Mouse (Mus musculus): ENCODE measurements around the gene Rbl1. TPM values are rescaled to one million over a fixed set of nuclear protein-coding genes. Genes with fewer than 3 reads are reported as not detected.

Gene Rbl1
- polyA plus RNA-seq, 1 experiment from 2014 or later: 16.1 TPM

DNA sequence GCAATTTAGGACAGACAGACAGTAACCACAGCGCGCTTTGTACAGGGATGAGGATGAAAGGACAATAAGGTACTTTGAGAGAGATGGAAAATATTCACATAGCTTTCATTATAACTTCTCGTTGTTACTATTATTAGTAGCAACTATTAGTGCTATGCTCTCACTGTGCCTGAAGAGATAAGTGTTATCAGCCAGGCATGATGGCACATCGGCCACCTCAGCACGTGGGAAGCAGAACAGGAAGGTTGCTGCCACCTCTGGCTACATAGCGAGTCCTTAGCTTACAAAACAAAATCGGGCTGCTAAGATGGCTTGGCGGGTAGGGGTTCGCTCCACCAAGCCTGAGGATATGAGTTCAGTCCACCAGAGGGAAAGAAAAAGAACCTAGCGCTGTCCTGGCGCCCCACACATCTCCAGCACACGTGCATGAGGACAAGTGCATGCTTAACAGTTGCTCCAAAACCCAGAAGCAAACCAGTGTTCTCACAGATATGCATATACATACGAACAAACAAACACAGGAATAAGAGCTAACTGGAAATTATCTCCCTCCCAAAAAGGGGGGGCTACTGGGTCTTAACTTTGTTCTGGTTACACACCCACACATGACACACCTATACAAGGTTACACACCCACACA, 19.2 kb downstream of the Rbl1 start:
- no peak for DNase-seq (ENCODE audit: low spot score)
- Histone ChIP-seq H3K4me1 (ENCODE audit: control insufficient read depth, insufficient read depth, low read length) (no peaks in the 10 kb centered on the region), H3K4me3 (ENCODE audit: low read depth, low read length) (no peak overlapping the region), H3K9me3 (replicated peaks; ENCODE audit: control insufficient read depth, low read length) (no peaks in the 10 kb centered on the region), H3K27ac (ENCODE audit: low read depth, low read length) (no peak overlapping the region), H3K4me2 (ENCODE audit: low read length) (no peak overlapping the region), H3K36me3 (ENCODE audit: control insufficient read depth, insufficient read depth, low read length) (peaks cover 68% of the 10 kb centered on the region), H3K27me3 (replicated peaks; ENCODE audit: control insufficient read depth, insufficient read depth, low read length) (no peaks in the 10 kb centered on the region), H3K9ac (ENCODE audit: low read length) (no peak overlapping the region)
- 94% methylated on average over 13 of the region's 13 CpGs for WGBS
- no peak for ATAC-seq

DNA sequence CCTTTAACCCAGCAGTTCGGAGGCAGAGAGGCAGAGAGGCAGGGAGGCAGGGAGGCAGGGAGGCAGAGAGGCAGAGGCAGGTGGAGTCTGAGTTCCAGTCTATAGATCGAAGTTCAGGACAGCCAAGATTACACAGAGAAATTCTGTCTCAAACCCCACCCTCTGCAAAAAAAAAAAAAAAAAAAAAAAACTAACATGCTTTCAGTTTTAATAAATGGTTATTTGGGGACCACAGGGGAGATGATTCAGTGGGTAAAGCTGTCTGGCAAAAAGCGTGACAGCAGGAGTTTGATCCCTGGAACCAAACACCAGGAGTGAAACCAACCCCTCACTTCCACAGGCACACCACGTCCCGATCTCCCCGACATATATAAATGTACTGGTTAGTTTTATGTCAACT, 26.2 kb downstream of the Rbl1 start:
- Histone ChIP-seq H3K27ac (ENCODE audit: low read depth, low read length) (no peak overlapping the region), H3K36me3 (ENCODE audit: control insufficient read depth, insufficient read depth, low read length) (peaks cover 52% of the 10 kb centered on the region), H3K4me1 (ENCODE audit: control insufficient read depth, insufficient read depth, low read length) (no peaks in the 10 kb centered on the region), H3K9me3 (replicated peaks; ENCODE audit: control insufficient read depth, low read length) (no peaks in the 10 kb centered on the region), H3K4me3 (ENCODE audit: low read depth, low read length) (no peak overlapping the region), H3K4me2 (ENCODE audit: low read length) (no peak overlapping the region), H3K27me3 (replicated peaks; ENCODE audit: control insufficient read depth, insufficient read depth, low read length) (no peaks in the 10 kb centered on the region), H3K9ac (ENCODE audit: low read length) (no peak overlapping the region)
- no peak for DNase-seq (ENCODE audit: low spot score)
- ATAC-seq: no peak
- 83% methylated on average over 6 of the region's 6 CpGs for WGBS

DNA sequence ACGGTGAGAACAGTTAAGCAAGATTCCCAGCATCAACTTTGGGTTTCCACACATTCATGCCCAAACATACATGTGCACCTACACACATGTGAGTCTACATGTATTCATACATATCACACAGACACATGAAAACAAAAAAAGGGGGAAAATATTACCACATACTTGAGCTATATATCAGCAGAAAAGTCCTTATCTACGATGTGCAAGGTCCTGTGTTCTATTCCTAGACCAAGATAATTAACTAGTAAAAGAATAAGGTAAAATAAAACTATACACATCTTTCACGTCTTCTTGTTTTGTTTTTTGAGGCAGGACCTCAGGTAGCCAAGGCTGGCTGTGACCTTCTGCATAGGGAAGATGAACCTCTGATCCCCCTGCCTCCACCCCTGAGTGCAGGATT, 28.1 kb downstream of the Rbl1 start:
- ATAC-seq: no peak
- Histone ChIP-seq H3K4me1 (ENCODE audit: control insufficient read depth, insufficient read depth, low read length) (no peaks in the 10 kb centered on the region), H3K4me3 (ENCODE audit: low read depth, low read length) (no peak overlapping the region), H3K4me2 (ENCODE audit: low read length) (no peak overlapping the region), H3K27me3 (replicated peaks; ENCODE audit: control insufficient read depth, insufficient read depth, low read length) (no peaks in the 10 kb centered on the region), H3K27ac (ENCODE audit: low read depth, low read length) (no peak overlapping the region), H3K9ac (ENCODE audit: low read length) (no peak overlapping the region), H3K9me3 (replicated peaks; ENCODE audit: control insufficient read depth, low read length) (no peaks in the 10 kb centered on the region), H3K36me3 (ENCODE audit: control insufficient read depth, insufficient read depth, low read length) (peaks cover 57% of the 10 kb centered on the region)
- WGBS: 95% methylated on average over 3 of the region's 3 CpGs
- no peak for DNase-seq (ENCODE audit: low spot score)

DNA sequence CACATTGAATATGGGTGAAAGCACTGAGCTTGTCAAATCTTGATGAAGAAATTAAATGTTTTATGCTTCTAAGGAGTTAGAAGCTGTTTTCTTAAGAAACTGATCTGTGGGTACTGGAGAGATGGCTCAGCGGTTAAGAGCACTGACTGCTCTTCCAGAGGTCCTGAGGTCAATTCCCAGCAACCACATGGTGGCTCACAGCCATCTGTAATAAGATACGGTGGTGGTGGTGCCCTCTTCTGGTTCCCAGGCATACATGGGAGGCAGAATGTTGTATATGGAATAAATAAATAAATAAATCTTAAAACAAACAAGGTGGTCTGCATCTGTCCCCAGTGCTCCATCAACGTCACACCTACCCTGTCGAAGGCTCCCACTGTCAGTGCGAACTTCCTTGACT, 29.9 kb downstream of the Rbl1 start:
- ATAC-seq (no peak), DNase-seq (ENCODE audit: low spot score) (no peak)
- no peaks in the 10 kb centered on the region for H3K9me3 ChIP-seq (replicated peaks; ENCODE audit: control insufficient read depth, low read length)
- no peak overlapping the region for H3K9ac ChIP-seq (ENCODE audit: low read length)
- WGBS: 84% methylated on average over 5 of the region's 5 CpGs
- H3K27me3 ChIP-seq (replicated peaks; ENCODE audit: control insufficient read depth, insufficient read depth, low read length): no peaks in the 10 kb centered on the region
- H3K4me1 ChIP-seq (ENCODE audit: control insufficient read depth, insufficient read depth, low read length): no peaks in the 10 kb centered on the region
- no peak overlapping the region for H3K4me3 ChIP-seq (ENCODE audit: low read depth, low read length)
- no peak overlapping the region for H3K27ac ChIP-seq (ENCODE audit: low read depth, low read length)
- H3K36me3 ChIP-seq (ENCODE audit: control insufficient read depth, insufficient read depth, low read length): peaks cover 59% of the 10 kb centered on the region
- no peak overlapping the region for H3K4me2 ChIP-seq (ENCODE audit: low read length)

DNA sequence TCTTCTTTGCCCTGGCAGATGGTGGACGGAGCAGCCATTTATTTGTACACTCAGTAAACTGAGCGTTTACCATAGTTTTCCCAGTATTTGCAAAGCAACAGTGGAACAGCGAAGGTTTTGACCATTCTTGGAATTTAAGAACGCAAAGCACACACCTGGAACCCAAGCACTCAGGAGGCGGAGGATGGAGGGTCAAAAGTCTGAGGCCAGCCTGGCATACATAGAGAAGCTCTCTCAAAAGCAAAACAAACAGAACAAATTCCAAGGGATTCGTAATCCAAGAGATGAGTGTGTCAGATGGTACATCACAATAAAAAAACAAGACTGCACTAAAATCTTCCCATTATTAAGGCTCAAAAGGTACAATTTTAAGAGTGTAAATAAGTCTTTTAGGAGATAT, 30.8 kb downstream of the Rbl1 start:
- WGBS: 97% methylated on average over 6 of the region's 6 CpGs
- no peak for ATAC-seq
- Histone ChIP-seq H3K9ac (ENCODE audit: low read length) (no peak overlapping the region), H3K9me3 (replicated peaks; ENCODE audit: control insufficient read depth, low read length) (no peaks in the 10 kb centered on the region), H3K27me3 (replicated peaks; ENCODE audit: control insufficient read depth, insufficient read depth, low read length) (no peaks in the 10 kb centered on the region), H3K4me1 (ENCODE audit: control insufficient read depth, insufficient read depth, low read length) (no peaks in the 10 kb centered on the region), H3K27ac (ENCODE audit: low read depth, low read length) (no peak overlapping the region), H3K36me3 (ENCODE audit: control insufficient read depth, insufficient read depth, low read length) (peaks cover 67% of the 10 kb centered on the region), H3K4me3 (ENCODE audit: low read depth, low read length) (no peak overlapping the region), H3K4me2 (ENCODE audit: low read length) (no peak overlapping the region)
- no peak for DNase-seq (ENCODE audit: low spot score)

DNA sequence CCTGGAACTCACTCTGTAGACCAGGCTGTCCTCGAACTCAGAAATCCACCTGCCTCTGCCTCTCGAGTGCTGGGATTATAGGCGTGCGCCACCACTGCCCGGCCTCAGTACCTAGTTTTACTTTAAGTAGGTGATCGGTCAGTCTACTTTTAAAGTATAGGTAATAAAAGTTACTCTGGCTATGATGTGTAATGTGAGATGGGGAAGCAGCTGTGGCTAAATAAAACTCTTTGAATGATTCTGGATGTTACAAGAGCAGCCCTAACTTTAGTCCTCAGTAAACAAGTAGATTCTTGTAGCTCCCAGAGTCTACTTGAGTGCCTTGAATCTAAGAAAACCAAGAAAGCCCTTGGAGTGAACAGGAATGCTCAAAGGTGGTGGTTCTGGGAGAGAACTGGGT, 31.4 kb downstream of the Rbl1 start:
- Histone ChIP-seq H3K4me1 (ENCODE audit: control insufficient read depth, insufficient read depth, low read length) (no peaks in the 10 kb centered on the region), H3K9ac (ENCODE audit: low read length) (no peak overlapping the region), H3K4me3 (ENCODE audit: low read depth, low read length) (no peak overlapping the region), H3K4me2 (ENCODE audit: low read length) (no peak overlapping the region), H3K9me3 (replicated peaks; ENCODE audit: control insufficient read depth, low read length) (no peaks in the 10 kb centered on the region), H3K27me3 (replicated peaks; ENCODE audit: control insufficient read depth, insufficient read depth, low read length) (no peaks in the 10 kb centered on the region), H3K36me3 (ENCODE audit: control insufficient read depth, insufficient read depth, low read length) (peaks cover 66% of the 10 kb centered on the region), H3K27ac (ENCODE audit: low read depth, low read length) (no peak overlapping the region)
- DNase-seq (ENCODE audit: low spot score): no peak
- ATAC-seq: no peak
- WGBS: 98% methylated on average over 6 of the region's 6 CpGs

DNA sequence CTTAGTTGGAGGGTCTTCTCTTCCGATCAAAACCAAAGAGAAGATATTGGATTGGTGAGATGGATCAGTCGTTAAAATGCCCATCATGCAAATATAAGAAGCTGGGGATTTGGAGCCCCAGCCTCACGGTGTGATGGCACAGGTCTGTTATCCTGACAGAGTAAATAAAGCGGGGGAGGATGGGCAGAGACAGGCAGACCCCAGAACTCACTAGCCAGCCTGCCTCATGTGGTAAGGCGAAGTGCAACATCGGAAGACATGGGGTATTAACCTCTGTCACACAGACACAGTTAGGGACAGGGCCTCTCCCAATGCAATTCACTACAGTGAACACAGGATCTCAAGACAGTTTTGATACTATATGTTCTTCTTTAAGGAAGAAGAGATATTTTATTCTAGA, 33.7 kb downstream of the Rbl1 start:
- no peak overlapping the region for H3K9ac ChIP-seq (ENCODE audit: low read length)
- DNase-seq (ENCODE audit: low spot score) (no peak), ATAC-seq (no peak)
- H3K4me2 ChIP-seq (ENCODE audit: low read length): no peak overlapping the region
- no peaks in the 10 kb centered on the region for H3K9me3 ChIP-seq (replicated peaks; ENCODE audit: control insufficient read depth, low read length)
- H3K27me3 ChIP-seq (replicated peaks; ENCODE audit: control insufficient read depth, insufficient read depth, low read length): no peaks in the 10 kb centered on the region
- no peak overlapping the region for H3K4me3 ChIP-seq (ENCODE audit: low read depth, low read length)
- H3K27ac ChIP-seq (ENCODE audit: low read depth, low read length): no peak overlapping the region
- no peaks in the 10 kb centered on the region for H3K4me1 ChIP-seq (ENCODE audit: control insufficient read depth, insufficient read depth, low read length)
- H3K36me3 ChIP-seq (ENCODE audit: control insufficient read depth, insufficient read depth, low read length): peaks cover 68% of the 10 kb centered on the region
- WGBS: 61% methylated on average over 6 of the region's 6 CpGs

DNA sequence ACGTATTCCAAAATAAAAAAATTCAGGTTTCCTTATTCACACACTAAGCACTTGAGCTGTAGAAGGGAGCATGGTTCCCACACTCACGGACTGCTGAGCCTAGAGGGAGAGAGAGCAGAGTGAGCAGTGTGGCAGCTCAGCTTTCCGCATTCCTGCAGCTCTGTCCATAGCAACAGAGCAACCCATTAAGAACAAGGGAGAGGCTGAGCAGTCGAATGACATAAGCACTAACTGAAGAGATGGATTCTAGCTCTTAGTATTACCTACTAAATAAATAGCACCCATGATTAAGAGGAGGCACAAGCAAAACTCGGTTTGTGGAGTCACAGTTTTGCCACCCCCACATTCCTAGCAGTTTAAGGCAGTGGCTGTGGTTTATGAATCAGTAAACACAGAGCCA, 34.2 kb downstream of the Rbl1 start:
- Histone ChIP-seq H3K36me3 (ENCODE audit: control insufficient read depth, insufficient read depth, low read length) (peaks cover 63% of the 10 kb centered on the region), H3K4me1 (ENCODE audit: control insufficient read depth, insufficient read depth, low read length) (no peaks in the 10 kb centered on the region), H3K4me3 (ENCODE audit: low read depth, low read length) (no peak overlapping the region), H3K4me2 (ENCODE audit: low read length) (no peak overlapping the region), H3K27ac (ENCODE audit: low read depth, low read length) (no peak overlapping the region), H3K9ac (ENCODE audit: low read length) (no peak overlapping the region), H3K9me3 (replicated peaks; ENCODE audit: control insufficient read depth, low read length) (no peaks in the 10 kb centered on the region), H3K27me3 (replicated peaks; ENCODE audit: control insufficient read depth, insufficient read depth, low read length) (no peaks in the 10 kb centered on the region)
- 22% methylated on average over 5 of the region's 5 CpGs for WGBS
- ATAC-seq (peak; percentile 77), DNase-seq (ENCODE audit: low spot score) (peak; percentile 62)

DNA sequence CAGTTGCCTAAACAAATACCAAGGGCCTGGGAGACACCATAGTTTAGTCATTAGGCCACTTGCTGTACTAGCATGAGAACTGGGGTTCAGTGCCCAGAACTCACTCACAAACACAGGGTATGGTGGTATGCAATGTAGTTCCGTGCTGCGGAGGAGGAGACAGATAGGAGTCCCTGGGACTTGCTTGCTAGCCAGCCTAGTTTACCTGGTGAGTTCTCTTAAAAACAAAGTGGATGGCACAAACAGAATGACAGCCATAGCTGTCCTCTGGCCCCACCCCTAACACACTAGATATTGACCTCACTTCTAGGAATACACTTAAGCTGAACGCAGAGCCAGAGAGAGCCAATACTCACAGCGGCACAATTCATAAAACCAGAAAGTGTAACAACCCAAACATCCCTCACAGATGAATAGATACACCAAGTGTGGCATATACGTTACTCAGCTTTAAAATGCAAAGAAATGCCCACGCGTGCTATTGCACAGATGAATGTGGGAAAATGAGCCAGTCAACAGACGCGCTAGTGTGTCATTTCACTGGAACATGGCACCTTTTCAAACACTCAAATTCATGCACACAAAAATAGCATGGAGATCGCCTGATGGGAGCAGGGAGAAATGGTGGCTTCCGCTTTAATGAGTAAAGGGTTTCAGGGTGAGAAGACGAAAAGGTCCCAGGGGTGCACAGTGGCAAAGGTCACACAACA, 37.8 kb downstream of the Rbl1 start:
- H3K36me3 ChIP-seq (ENCODE audit: control insufficient read depth, insufficient read depth, low read length): peaks cover 60% of the 10 kb centered on the region
- H3K4me2 ChIP-seq (ENCODE audit: low read length): no peak overlapping the region
- ATAC-seq: no peak
- H3K9ac ChIP-seq (ENCODE audit: low read length): no peak overlapping the region
- no peaks in the 10 kb centered on the region for H3K9me3 ChIP-seq (replicated peaks; ENCODE audit: control insufficient read depth, low read length)
- no peaks in the 10 kb centered on the region for H3K27me3 ChIP-seq (replicated peaks; ENCODE audit: control insufficient read depth, insufficient read depth, low read length)
- H3K27ac ChIP-seq (ENCODE audit: low read depth, low read length): no peak overlapping the region
- H3K4me3 ChIP-seq (ENCODE audit: low read depth, low read length): no peak overlapping the region
- no peak for DNase-seq (ENCODE audit: low spot score)
- 96% methylated on average over 12 of the region's 12 CpGs for WGBS
- H3K4me1 ChIP-seq (ENCODE audit: control insufficient read depth, insufficient read depth, low read length): no peaks in the 10 kb centered on the region
